Mouse (Mus musculus) spleen, adult 2 months (tissue): ENCODE measurements around the gene Myh6.

Source experiments
- CTCF ChIP-seq: fragments of 200-500 bp; IDR thresholded peaks from 2 replicates; pipeline ENCODE4 v1.5.1; 2011; ENCODE audit warnings: mild to moderate bottlenecking, inconsistent platforms; ENCODE audit not compliant: insufficient read depth, insufficient read length, insufficient replicate concordance; ENCODE audit errors: extremely low read depth
- POLR2A ChIP-seq: fragments of 200-500 bp; IDR thresholded peaks from 2 replicates; pipeline ENCODE4 v1.6.1; 2011; ENCODE audit warnings: low read depth, low read length, inconsistent platforms

DNA sequence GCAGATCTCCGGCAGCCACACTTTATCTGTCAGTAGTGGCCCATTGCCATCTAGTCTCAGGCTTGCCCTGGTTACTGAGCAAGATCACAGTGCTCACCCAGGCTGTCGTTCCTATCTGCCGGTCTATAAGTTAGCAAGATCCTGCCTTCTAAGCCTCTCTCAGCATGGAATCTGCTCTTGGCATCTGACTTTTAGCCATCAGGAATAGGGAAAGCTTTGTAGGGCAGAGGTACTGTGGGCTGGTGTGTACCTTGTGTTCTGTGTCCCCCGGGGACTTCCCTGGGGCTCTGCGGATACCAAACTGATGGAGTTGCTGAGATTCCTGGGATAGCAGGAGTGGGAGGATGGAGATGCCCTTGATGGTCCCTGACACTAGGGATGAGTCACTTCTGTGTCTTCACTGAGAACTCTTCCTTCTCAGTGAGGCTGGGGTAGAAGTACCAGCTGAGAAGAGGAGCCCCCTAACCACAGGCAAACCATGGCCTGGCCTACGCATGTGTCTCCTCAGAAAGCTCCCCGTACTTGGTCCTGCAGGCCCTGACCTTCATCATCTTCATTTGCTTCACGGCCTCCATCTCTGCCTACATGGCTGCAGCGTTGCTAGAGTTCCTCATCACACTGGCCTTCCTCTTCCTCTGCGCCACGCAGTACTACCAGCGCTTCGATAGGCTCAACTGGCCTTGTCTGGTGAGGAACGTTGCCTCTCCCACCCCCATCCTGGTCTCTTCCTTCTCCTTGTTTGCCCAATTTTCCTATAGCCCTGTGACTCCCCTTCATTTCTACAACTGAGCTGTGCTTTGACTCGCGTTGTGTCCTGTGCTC lies 29.2 kb downstream of the Myh6 start:
- TF ChIP-seq POLR2A, result no peak
- no peak for TF ChIP-seq CTCF
